Mouse (Mus musculus) megakaryocyte, adult 5-6 weeks (primary cell): ENCODE results near the gene Dnajc27. TPM values are rescaled to one million over a fixed set of nuclear protein-coding genes. Genes with fewer than 3 reads are reported as not detected.

Source experiments
- ATAC-seq: 2 replicates; pipeline ENCODE4 v1.8.0; 2016; ENCODE audit warnings: mild to moderate bottlenecking, inconsistent platforms; ENCODE audit not compliant: poor library complexity, severe bottlenecking
- total RNA-seq, 2 experiments: library from RNA; stranded (forward) in 1 of 2; stranded (reverse) in 1 of 2; fragments of 153-499, 151-499 nt in 1 of 2; fragments of 221-1000, 200-1000 nt in 1 of 2; gene quantifications; 2 replicates each; pipeline versions ENCODE4 v1.2.3 to v1.2.4; 2015 to 2017

Dnajc27 gene
- total RNA-seq (2015) (1.5 and 2.1 TPM in 2 replicates), total RNA-seq (2017) (2.1 and 4.3 TPM in 2 replicates)

DNA sequence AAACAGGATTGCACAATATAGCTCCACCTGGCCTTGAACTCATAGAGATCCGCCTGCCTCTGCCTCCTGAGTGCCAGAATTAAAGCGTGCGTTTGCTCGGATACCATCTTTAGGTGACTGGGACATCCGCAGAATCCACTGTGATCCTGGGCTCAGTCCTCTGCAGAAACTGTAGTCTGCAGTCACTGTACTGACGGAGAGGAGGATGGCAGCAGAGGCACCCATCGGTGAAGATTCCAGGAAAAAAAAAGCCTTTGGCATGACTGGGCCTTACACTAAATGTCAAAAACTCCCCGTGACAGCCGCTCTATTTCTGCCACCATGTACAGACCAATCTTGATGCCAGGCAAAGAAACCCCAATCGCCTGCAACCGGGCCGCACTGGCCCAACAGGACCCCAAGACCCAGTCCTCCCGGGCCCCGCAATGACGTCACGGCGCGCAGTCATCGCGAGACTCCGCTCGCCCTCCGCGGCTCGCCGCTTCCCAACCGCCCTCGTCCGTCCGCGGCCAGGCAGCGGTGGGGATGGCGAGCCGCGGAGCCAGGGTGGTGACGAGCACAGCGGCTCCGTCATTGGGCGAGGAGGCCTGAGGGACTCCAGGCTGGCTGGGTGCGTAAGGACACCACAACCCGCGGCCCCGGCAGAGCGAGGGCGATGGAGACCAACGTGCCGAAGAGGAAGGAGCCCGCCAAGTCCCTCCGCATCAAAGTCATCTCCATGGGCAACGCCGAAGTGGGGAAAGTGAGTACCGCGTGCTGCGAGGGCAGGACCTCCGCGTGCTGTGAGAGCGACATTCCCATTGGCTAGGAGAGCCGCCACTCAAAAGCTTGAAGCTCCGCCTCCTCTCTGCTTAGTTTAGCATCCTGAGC, at the start of gene Dnajc27:
Gene Dnajc27 (plus strand): TSS at position 452 of the 870 bp plus-strand sequence.
- peak; percentile 96 for ATAC-seq

DNA sequence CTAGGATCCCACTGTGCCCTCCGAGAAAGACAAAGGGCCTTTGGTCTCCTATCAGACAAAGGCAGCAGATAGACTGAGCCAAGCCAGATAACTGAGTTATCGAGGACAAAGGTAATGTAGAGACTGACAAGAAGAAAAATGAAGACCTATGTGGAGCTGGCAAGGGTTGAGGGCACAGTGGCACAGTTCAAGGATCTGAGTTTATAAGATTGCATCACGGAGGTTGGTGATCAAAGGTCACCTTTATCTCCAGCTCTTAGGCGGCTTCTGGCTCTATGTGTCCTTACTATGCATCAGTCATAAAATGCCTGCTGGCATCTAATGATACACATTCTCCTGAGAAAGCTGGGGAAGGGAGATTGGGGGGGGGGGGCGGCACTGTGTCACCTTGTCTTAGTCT, 46.2 kb upstream of the Dnajc27 start:
- ATAC-seq: no peak

DNA sequence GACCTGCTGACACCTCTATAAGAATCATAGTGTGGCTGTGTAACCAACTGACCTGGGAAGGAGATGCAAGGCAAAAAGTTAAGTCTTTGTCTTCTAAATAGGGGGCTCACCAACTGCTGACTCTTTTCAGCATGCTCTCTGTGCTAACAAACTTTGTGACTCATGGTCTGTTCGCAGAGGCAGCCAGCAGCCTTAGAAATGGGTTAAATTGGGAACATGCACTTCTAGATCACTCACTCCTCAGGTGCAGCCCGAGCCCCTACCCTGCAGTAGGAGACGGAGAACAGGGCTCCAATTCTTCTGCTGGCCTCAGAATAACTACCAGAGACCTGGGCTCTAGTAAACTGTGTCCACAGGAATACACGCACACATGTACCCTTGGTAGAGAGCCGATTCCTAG, 44.9 kb upstream of the Dnajc27 start:
- no peak for ATAC-seq

DNA sequence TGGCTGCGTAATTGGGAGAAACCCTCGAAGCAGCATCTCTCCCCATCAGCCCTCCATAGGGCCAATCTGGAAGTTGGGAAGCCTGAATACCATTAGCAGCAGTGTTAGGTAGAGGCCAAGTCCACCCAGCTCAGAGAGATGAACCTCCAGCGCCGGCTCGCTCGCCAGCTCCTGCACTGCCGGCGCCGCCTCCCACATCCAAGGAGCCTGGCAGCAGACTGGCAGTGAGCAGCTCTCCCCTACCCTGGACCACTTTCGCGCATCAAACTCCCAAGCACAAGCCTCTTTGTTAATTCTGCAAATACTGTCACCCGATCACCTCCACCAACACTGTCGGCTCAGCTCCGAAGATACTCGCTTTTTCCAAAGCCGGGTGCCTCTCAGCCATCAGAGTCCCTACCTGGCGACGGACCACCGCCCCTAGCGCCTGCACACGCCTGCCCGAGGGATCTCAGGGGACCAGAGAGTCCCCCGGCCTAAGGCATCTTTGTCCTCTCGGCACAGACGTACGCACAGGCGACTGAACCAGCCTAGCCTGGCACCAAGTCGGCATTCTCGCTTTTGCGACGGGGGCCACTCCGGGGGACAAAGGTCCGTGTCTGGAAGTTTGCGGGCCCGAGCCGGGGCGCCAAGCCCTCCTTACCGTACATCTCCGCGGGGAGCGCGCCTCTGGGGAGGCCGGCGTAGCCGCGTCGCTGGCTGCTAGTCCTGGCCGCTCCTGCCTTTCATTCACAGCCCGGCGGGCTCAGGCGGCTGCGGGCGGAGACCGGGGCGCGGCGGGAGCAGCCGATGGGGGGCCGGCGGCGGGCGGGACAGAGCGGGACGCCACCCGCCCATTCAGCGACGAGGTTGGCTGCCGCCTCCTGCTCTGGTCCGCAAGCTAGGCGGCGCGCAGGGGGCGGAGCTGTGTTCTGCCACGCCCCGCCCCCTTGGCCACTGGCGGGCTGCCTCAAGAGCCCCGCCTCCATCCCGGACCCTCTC, 44.0 kb upstream of the Dnajc27 start, which contains the start of gene Efr3b:
Gene Efr3b (minus strand): TSS at position 855 of the 981 bp plus-strand sequence.
- ATAC-seq: peak; percentile 72

- no peak for ATAC-seq
These were observed 43.3 kb upstream of the Dnajc27 start for GRCm38 (mm10) chr12:4039046-4039445.

DNA sequence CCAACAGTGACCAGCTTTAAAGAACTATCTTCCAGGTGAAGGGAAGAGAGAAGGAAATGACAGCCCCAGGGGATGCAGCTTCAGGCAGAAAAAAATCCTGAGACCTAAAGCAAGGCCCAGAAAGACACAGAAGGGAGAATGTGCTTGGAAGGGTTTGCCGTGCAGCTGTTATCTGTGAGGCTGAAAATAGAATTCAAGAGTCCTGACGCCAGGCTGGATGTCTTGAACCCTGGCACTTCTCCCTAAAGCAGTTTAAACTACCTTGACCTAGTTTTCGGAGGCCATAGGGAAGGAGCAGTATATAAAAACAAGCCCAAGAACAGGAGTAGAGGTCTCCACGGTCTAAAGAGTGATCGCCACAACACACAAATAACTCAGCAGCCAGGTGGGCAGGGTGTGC, 40.0 kb upstream of the Dnajc27 start:
- no peak for ATAC-seq

- ATAC-seq: no peak
These were observed 36.4 kb upstream of the Dnajc27 start for GRCm38 (mm10) chr12:4045992-4046391.

- no peak for ATAC-seq
These were observed 34.4 kb upstream of the Dnajc27 start for GRCm38 (mm10) chr12:4048031-4048430.

DNA sequence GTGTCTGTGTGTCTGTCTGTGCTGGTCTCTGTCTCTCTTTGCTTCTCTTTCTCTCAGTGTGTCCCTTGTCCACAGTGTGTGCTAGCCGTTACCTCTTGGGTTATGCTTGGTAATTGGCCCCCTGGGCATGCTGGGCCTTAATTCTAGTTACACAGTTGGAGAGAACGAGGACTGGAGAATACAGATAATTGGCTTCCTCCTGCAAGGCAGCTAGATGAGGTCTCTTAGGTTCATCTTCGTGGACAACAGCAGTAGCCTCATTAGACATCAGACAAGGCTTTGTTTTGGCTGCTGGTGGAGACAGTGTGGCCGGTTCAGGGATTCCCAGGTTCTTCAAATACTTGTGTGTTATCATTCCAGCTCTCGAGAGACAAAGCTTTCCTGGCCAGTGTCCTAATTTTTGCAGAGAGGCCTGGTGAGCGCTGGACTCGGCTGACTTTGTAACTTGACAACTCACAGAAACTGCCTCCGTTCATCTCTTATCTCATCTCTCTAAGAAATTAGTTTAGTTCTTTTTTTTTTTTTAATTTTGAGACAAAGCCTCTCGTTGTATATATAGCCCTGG, 31.4 kb upstream of the Dnajc27 start:
- ATAC-seq: no peak

DNA sequence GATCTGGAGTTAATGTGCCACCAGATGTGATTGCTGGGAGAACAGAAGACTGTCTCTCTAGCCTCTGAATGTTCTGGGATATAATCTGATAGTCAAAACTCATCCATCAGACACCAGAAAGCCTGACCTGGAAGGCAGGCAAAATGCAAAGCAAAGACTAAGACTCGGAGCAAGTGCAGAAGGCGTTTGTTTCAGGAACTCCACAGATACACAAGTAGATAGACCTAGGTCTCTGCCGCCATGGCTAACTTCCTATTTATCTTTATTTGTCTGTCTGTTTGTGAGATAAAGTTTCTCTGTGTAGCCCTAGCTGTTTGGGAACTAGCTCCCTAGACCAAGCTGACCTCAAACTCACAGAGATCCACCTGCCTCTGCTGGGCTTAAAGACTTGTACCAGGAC, 28.7 kb upstream of the Dnajc27 start:
- ATAC-seq: no peak

DNA sequence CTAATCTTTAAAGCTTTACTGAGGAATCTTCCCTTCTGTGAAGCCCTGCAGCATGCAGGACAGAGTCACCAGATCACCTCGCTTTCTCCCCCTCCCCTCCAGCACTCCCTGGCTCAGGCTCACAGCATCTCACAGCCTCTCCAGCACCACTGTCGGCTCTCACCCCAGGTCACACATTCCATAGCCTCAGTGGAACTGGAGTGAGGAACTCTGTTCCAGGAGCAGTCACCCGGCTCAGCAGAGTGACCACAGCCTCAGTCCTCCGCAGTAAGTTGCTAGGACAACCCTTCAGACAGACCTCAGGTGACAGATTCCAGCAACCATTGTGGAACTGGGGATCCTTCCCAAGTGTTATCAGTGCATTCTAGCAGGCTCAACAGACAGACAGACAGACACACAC, 27.5 kb upstream of the Dnajc27 start:
- no peak for ATAC-seq

- no peak for ATAC-seq
These were observed 24.1 kb upstream of the Dnajc27 start for GRCm38 (mm10) chr12:4058321-4058720.

DNA sequence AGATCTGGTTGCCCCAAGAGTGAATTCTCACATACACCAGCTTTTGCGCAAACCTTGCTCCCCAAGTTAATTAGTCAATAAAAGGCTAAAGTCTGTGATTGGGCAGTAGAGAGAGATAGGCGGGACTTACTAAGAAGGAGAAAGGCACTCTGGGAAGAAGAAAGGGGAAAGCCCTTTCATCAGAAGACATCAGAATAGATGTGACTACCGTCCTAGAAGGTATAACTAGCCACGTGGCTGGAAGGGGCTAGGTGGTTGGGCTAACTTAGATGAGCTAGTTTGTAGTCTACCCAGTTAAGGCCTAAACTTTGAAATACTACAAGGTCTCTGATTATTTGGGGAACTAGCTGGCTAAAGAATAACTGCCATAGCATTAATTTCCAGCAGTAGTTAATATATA, 22.7 kb upstream of the Dnajc27 start:
- ATAC-seq: no peak

DNA sequence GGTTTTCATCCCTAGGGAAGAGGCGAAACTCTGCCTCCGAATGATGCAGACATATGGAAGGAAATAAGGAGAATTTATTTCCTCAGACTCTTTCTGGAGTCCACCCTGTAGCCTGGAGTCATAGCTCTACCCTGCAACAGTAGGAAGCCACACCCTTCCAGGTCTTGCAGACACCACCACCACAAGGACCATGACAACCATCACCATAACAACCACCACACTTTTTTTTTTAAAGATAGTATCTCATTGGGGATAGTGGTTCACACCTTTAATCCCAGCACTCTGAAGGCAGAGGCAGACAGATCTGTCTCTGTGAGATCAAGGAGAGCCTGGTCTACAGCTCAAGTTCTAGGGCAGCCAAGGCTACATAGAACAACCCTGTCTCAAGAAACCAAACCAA, 16.9 kb upstream of the Dnajc27 start:
- peak; percentile 51 for ATAC-seq

- no peak for ATAC-seq
These were observed 16.4 kb upstream of the Dnajc27 start for GRCm38 (mm10) chr12:4065944-4066343.

- ATAC-seq: no peak
These were observed 15.5 kb upstream of the Dnajc27 start for GRCm38 (mm10) chr12:4066681-4067459.

GRCm38 (mm10) chr12:4068551-4068950, 13.8 kb upstream of the Dnajc27 start:
- ATAC-seq: no peak

- no peak for ATAC-seq
These were observed 10.7 kb upstream of the Dnajc27 start for GRCm38 (mm10) chr12:4071671-4072070.

DNA sequence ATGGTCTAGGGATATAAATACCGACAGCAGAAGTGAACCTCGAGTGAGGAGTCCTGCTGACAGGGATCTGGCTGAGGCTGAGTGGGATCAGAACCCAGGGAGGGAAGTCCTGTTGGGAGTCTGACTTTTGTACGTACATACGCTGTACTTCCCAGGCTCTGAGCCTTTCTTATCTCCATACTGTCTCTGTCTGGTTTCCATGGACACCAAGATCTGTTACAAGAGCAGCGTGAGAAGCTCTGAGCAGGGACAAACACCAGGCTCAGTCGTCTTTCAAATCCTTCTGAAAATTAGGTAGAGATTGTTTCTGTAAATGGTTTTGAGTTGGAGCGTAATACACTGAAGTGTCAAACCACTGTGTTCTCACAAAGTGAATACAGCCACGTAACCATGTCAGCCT, 7.0 kb upstream of the Dnajc27 start:
- ATAC-seq: no peak

- no peak for ATAC-seq
These were observed 6.0 kb upstream of the Dnajc27 start for GRCm38 (mm10) chr12:4076383-4076782.
